Mouse (Mus musculus): ENCODE data around the gene Ski.

GRCm38 (mm10) chr4:155206498-155206897 lies 15.9 kb downstream of the Ski start:
- no peak for TF ChIP-seq CTCF (conservative IDR thresholded peaks at IDR 0.05; ENCODE audit: low read length)
- no peak for TF ChIP-seq NANOG (IDR thresholded peaks at IDR 0.05; ENCODE audit: borderline replicate concordance, low read length)

Measured in E14TG2a.4 (cell line).